Mouse (Mus musculus) urinary bladder, adult 2 months (tissue): ENCODE data around the gene Dgkq. TPM values are rescaled to one million over a fixed set of nuclear protein-coding genes. Genes with fewer than 3 reads are reported as not detected.

Experiments
- DNase-seq: peaks from one replicate; pipeline ENCODE4 v3.0.0; 2022; ENCODE audit warnings: low spot score
- polyA plus RNA-seq: library from polyadenylated mRNA; depleted of rRNA; stranded (reverse); fragments of >200 nt; gene quantifications from 2 replicates; pipeline ENCODE4 v1.2.3, GENCODE M21; 2012; rRNA removed

Gene Dgkq
- polyA plus RNA-seq, 1 experiment = 21.5 TPM

DNA sequence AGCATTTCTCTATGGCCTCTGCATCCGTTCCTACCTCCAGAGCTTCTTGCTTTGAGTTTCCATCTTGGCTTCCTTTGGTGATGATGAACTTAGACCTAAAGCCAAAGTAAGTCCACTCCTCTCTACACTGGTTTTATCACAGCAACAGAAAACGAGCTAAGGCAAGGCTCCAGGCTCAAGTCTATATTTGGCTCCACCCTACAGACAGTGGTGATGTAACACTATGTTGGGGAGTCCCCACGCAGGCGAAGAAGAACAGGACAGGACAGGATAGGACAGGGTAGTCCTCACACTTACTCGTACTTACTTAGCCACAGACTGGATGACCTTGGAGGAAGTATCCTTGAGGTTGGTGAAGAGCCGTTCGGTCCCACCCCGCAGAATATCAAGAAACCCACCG lies 66.9 kb downstream of the Dgkq start:
- no peak for DNase-seq

GRCm38 (mm10) chr5:108599923-108600322 lies 69.5 kb downstream of the Dgkq start:
- no peak for DNase-seq

Other genes starting within 250 kb of the Dgkq start
- gene Atp5k, start 235.2 kb downstream of the Dgkq start, polyA plus RNA-seq = 219 and 292 TPM in 2 replicates
- gene Mfsd7a, start 220.8 kb downstream of the Dgkq start, polyA plus RNA-seq = 9.8 and 10.7 TPM in 2 replicates
- 13.9 and 17.1 TPM in 2 replicates for gene Pcgf3, start 208.4 kb downstream of the Dgkq start, polyA plus RNA-seq
- 0.10 and 0.44 TPM in 2 replicates for gene Cplx1, start 119.6 kb downstream of the Dgkq start, polyA plus RNA-seq
- gene Gak, start 39.9 kb downstream of the Dgkq start, polyA plus RNA-seq = 61.6 and 66.0 TPM in 2 replicates
- 36.8 and 37.3 TPM in 2 replicates for gene Tmem175, start 39.9 kb downstream of the Dgkq start, polyA plus RNA-seq
- gene Idua, start 9.3 kb downstream of the Dgkq start, polyA plus RNA-seq = 24.1 and 27.1 TPM in 2 replicates
- gene Slc26a1, start 5.9 kb upstream of the Dgkq start, polyA plus RNA-seq = 0.04 and 0.07 TPM in 2 replicates
- gene Fgfrl1, start 22.7 kb upstream of the Dgkq start, polyA plus RNA-seq = 69.0 and 72.7 TPM in 2 replicates
- gene Rnf212, start 105.3 kb upstream of the Dgkq start, polyA plus RNA-seq = 3.2 and 3.8 TPM in 2 replicates
- gene Tmed11, start 125.7 kb upstream of the Dgkq start, polyA plus RNA-seq = not detected in 2 replicates
- gene Vmn2r8, start 139.2 kb upstream of the Dgkq start, polyA plus RNA-seq = not detected in 2 replicates
- not detected in 2 replicates for gene Vmn2r9, start 182.9 kb upstream of the Dgkq start, polyA plus RNA-seq